Mouse (Mus musculus) layer of hippocampus, adult 18-20 months (tissue): Measurements from ENCODE around the gene Spsb4. TPM values are rescaled to one million over a fixed set of nuclear protein-coding genes. Genes with fewer than 3 reads are reported as not detected.
"Not testable (repeated sequence)": the region's sequence is repeated elsewhere in the genome, so short reads cannot be mapped to it uniquely, and the experiment has no call there.

Source experiments
- DNase-seq, 2 experiments: peaks; one replicate each; pipeline ENCODE4 v3.0.0; 2022; ENCODE audit warnings: low spot score in 2 of 2
- total RNA-seq, 2 experiments: library from RNA; stranded (reverse); gene quantifications; 2 replicates each; pipeline ENCODE4 v1.2.3; 2021

The Spsb4 gene
- total RNA-seq, 2 experiments from 2014 or later, result 4.8 to 5.0 TPM

- DNase-seq, result no peak
Measured at GRCm38 (mm10) chr9:96954063-96954809, 64.4 kb downstream of the Spsb4 start.

DNA sequence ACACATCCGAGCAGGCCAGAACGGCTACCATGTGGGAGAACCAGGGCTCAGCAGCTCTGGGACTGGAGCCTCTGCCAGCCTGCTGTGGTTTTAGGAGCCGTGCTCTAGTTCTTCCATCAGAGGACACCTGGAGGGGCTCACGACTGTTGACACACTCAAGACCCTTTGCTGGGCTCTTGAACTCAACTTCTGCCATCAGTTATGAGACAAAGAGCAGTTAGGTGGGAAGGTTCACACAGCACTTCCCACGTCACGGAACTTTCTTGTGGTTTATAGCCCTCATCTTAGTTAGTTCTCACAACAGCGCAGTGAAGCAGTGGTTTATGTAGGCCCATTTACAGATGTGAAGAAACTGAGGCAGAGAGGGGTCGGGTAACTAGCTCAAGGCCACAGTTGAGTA is 65.2 kb downstream of the Spsb4 start:
- no peak for DNase-seq

DNA sequence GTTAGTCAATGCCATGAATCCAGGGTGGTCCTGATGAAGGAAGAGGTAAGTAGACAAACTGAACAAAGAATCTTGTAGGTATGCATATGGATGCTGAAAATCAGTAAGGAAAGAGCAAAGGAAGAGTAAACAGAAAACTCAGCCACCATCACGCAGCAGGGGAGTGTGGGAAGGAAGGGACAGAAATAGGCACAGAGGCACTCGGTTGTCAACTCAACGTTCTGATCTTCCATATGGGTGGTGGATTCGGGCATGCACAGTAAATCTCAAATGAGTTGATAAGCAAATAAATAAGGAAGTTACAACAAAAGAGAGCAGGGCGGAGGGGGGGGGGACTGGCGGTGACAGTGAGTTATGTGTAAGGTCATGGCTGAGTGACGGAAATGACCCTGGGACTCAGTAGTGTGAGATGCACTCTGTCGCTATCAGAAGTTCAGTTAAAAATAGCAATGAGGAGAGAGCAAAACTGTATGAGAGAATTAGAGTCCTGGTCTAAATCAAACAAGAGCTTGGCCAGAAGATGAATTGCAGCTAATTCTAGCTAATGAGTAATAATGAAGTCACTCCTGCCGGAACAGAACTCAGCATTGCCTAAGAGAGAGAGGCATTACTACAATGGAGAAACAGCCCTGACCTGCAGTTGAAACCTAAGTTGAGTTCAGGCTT is 66.2 kb downstream of the Spsb4 start:
- peak; percentile 22 to 65 for DNase-seq

DNA sequence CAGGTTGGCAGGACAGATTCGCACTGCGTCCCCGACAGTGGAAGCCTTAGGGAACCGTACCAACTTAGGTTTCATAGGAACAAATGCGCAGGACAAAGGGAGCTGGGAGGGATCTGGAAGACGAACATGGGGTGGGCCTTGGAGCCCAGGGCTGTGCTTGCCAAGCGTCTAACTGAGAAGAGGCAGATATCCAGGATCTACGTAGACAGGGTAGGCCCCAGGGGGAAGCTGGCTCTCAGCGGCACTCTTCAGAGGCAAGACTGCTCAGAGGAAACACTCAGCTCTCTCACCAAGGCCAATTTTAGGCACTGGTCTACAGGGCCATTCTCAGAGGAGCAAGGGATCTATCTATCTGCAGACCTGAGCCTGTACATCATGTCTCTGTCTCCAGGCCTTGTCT is 69.1 kb downstream of the Spsb4 start:
- no peak for DNase-seq

DNA sequence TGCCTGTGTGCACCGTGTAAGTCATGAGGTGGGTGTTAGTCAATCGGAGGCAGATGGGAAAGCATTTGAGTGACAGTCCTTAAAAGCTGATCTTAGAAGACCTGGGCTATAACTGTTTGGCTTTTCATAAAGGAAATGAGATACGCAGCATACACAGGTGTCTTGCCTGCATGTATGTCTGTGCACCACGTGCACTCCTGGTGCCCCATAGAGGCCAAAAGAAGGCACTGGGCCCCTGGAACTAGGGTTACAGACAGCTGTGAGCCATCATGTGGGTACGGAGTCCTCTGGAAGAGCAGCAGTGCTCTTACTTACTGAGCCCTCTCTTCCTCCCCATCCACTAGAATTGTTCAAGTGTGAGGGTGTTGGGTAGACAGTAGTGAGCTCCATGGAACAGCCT is 70.1 kb downstream of the Spsb4 start:
- no peak for DNase-seq

DNA sequence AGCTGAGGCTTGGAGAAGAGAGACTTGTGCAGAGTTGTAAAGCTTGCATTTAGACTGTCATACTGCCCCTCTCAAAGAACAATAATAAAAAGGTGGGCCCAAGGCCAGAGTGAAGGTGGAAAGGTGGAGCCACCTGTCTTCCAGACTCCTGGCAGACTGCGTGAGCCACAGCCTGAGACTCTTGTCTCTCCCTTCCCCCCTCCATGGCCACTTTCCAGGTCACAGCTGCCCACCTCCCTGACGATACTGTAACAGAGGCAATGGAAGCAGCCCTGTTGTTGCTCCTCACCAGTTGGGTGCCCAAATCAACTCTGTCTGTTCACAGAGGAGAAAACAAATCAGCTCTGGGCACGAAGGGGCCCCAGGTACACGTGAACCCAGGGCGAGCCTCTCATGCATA is 71.5 kb downstream of the Spsb4 start:
- no peak for DNase-seq

DNA sequence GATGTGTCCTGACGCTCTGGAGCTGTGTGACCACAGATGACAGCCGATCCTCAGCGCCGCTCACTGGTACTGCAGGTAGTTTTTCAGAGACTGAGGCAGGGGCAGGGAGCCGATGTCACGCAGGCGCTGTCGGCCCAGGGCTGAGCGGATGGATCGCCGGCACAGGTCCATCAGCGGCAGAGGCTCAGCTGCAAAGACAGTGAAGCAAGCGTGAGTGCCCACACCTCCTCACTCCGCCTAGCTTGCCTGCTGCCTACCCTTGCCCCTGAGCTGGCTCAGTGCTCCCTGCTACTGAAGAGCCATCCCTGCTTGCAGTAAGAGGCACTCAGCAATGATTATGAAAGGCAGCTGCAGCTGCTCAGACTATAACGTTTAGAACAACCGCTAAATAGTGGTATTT is 74.1 kb downstream of the Spsb4 start:
- DNase-seq, result peak in 1 of 2 experiments; percentile 3

DNA sequence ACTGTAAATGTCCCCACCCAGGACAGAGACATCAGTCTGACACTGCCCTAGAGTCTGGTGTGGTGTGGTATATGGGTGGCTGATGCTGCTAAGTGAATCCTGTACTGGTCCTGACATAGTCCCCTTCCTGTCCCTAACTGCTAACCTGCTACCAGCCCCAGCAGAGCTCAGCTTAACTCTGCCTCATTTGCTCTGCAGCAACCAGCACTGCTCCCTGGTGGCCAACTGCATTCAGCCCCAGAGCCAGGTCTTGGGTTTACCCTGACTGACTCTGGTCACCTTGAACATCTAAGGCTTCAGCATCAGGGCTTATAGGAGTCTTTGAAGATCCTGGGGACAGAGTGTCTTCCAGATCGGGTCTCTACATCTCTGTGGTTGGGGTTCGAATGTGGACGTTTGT is 75.7 kb downstream of the Spsb4 start:
- DNase-seq, result no peak

- DNase-seq, result no peak
Measured at GRCm38 (mm10) chr9:96938887-96939286, 79.8 kb downstream of the Spsb4 start.

GRCm38 (mm10) chr9:96936427-96936826 is 82.2 kb downstream of the Spsb4 start:
- DNase-seq, result not testable (repeated sequence)

DNA sequence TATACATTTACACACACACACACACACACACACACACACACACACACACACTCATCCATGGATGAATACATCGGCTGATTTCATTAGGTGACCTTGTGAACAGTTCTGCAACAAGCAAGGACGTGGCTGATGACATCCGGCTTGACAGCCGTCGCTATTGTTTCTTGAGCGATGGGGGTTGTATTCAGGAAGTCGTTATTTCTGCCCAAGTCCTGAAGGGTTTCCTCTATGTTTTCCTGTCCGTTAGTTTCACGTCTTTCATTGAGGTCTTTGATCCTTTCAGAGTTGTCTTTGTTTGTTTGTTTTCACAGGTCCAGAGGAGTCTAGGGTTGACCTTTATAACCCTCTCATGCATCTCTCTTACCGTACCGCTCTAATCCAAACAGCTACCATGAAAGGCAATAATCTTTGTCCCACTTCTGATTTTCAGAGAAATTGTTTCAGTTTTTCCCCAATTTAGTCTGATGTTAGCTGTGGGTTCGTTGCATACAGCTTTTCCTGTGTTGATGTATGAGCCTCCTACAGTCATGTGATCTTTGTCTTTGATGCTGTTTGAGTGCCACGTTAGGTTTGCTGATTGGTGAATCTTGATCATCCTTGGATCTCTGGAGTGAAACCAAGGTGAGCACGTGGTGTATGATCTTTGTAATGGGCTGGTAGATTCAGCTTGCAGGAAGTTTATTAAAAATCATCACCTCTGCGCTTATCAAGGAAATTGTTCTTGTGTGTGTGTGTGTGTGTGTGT is 82.9 kb downstream of the Spsb4 start:
- DNase-seq, result no peak

DNA sequence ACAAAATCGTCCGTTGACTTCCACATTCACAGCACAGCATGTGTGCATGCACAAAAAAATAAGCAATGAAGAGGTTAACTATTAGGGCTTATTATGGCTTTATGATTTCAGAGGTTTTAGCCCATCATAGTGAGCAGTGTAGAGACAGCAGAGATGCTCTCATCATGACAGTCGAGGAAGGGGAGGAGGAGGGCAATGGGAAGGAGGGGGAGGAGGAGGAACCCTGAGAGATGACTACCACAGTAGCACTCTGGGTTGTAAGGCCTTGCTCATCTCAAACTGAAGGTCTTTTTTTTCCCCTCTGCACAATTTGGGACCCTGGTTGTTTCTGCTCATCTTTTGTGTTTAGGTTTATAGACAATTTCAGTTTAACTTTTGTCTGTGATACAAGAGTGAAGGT is 83.8 kb downstream of the Spsb4 start:
- no peak for DNase-seq

GRCm38 (mm10) chr9:96932751-96933150 is 85.9 kb downstream of the Spsb4 start:
- DNase-seq, result no peak

DNA sequence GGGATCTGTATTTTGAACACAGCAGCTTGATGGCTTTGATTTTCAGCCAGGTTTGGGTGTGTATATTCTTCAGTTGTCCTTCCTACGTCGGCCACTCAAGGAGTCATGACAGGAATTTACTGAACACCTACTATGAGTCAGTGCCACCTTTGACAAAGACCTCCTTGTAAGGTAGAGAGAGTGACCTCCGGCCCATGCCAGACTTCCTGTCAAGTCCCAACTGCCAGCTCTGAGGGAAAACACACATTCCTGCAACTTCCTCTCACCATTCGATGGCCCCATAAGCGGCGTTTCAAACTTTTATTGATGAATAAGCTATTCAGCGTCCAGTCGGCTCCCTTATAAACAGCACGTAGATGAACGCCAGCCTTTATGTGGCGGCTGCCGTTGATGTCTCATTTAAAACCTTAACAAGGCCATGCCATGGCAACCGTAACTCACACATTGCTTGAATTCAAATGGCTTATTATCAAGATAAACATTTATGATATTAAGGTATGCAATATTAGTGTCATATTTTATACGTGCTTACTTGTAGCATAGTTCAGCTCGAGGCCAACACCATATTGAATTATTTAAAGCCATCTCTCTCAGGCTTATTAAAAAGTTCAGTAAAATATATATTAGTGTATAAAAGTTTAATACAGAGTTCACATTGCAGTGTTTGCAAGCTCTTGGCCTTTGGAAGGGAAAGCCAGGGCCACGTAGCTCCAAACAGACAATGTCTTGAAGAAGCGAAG is 94.9 kb downstream of the Spsb4 start:
- DNase-seq, result no peak

DNA sequence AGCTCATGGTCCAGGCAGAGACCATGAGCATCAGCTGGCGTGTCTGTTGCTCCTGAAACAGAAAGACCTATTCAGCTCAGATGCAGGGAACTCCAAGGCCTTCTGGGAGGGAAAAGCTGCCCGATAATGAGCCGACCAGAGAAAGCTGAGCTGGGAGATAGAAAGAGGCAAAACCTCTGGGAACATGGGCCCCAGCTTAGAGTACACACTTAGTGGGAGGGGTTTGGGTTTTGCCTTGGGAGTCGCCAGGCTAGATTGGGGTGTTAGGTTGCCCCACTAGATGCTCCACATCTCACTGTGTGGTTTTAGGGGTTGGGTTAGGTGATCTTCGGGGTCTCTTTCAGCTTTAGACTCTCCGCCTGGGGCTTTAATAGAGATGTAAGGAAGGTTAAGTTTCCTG is 95.5 kb downstream of the Spsb4 start:
- no peak for DNase-seq

DNA sequence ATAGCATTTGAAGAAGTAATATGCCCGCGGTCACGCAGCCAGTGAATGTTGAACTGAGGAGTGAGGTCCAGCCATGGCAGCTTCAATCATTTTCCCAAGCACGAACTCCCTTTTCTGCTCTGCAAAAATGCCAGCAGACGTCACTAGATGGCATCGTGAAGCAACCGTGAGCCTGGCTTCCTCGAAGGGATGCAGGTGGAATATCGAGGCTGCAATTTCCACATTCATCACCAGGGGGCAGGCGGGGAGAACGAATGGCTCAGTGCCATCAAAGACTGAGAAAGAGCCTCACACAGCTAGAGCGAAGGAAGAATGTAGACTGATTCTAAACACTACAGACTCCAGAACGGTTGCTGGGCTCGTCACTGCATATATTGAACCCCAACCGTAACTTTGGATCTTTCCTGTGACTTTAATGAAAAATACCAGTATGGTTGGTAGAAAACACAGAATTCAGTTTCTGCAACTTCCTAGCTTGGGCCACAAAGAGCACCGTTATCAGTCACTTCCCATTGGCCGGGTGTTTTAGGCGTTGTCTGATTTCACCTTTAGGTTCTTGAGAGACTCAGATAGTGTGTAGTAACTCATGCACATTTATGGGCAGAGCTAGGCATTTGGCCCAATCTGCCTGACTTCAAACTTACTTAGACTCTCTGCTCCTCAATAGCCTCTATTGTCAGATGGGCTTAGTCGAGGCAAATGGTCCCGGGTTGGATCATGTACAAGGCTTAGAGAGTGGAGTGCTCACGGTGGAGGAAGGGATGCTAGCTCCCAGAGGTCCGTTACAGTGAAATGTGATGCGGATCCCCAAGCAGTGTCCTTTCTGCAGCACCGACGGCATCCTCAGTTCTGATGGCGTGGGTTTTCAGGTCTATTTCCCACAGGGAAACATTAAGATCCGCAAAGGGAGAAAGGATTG is 101.8 kb downstream of the Spsb4 start:
- peak; percentile 94 to 99 for DNase-seq

DNA sequence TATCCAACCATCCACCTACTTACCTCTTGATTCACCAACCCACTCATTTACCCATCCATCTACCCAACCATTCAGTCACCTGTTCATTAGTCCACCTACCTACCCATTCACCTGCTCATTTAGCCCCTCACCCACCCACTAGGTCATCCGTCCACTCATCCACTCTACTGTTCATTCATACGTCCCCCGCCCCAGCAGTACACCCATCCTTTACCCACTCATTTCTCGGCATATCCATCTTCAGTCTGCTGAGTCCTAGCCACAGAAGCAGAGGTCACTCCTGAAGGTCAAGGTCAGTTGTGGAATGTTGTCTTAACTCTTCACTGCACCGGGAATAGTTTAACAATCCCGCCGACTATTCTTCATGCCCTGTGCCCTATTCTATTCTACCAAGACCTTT is 102.6 kb downstream of the Spsb4 start:
- DNase-seq, result no peak

DNA sequence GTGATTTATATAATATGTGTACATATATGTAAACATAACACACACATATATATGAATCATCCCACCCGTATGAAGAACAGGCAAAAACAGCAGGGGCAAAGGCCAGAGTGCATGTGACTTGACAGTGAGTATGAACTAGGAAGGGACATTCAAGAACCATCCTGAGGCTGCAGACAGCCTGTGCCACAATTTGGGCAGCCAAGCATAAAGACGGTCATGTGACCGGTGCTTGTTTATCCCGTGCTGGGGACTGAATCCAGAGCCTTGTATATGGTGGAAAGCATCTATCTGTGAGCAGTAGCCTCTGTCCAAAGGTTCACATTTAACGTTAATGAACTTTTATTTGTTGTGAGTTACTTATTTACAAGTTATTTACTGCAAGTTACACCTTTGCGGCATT is 103.8 kb downstream of the Spsb4 start:
- DNase-seq, result no peak

- DNase-seq, result no peak
Measured at GRCm38 (mm10) chr9:96914005-96914404, 104.6 kb downstream of the Spsb4 start.

GRCm38 (mm10) chr9:96909503-96909902 is 109.1 kb downstream of the Spsb4 start:
- DNase-seq, result no peak
